Mouse (Mus musculus): Measurements from ENCODE around the gene Cfd.

The Cfd gene

DNA sequence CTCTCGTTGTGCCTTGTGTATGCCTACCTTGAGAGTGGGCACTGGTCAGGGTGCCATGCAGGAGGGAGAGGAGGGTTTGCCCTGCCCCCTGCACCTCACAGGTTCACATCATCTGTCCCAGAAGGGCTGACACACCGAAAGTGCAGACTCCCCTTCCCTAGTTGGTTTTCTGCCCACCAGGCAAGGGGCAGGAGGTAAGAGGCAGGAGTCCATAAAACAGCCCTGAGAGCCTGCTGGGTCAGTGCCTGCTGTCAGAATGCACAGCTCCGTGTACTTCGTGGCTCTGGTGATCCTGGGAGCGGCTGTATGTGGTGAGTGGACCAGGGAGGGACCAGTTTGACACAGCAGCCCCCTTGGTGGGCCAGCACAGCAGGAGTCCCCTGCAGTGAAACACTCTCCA is at the start of gene Cfd:
Gene Cfd, plus strand, starts transcription at position 184 of the 400 bp plus-strand sequence.
- DNase-seq, result no peak

DNA sequence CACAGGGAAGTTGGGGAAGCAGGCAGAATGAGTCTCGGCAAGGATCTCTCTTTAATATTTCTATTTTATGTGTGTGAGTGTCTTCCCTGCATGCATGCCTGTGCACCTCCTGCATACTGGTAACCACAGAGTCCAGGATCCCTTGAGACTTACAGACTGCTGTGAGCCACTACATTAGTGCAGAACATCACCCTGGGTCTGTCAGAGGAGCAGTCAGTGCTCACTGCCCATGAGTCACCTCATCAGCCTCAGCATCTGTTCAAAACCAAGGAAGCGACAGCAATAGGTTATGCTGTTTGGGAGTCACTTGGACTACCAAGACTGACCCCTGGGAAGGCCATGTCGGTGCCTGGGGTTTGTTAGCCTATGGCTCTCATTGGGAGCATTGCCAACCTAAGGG is 48.3 kb upstream of the Cfd start:
- DNase-seq, result no peak

DNA sequence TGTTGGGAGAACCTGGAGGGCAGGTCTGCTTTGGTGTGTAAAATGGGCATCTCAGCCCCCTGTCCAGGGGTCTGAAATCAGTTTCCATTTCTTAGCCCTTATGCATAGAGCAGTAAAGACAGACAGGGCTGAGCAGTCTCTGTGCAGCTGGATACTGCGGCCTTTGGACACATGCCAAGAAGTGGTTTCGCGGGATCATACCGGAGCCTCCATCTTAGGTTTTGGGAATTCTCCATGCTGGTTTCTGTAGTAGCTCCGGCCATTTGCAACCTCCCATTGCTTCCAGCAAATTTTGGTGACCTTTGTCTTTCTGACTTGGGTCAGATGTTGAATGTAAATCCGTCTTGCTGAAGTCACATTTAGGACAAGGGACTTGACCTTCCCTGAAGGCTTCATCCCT is 47.2 kb upstream of the Cfd start:
- no peak for DNase-seq

DNA sequence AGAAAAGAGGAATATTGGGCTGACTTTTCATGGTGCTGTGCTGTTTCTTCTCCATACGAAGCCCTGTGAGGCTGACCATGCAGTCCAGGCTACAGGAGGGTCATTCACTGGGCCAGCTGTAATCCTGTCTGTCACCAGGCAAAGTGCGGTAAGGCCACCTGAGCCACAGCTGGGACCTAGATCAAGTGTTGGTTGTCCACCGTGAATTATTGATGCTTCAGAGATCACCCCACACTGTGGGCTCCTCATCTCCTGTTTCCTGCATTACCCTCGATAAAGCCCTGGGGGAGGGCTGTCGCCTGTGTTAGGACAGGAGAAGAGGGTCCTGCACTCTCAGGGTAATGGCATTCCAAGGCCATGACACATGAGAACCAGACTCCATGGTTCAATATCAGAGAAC is 44.1 kb upstream of the Cfd start:
- no peak for DNase-seq

DNA sequence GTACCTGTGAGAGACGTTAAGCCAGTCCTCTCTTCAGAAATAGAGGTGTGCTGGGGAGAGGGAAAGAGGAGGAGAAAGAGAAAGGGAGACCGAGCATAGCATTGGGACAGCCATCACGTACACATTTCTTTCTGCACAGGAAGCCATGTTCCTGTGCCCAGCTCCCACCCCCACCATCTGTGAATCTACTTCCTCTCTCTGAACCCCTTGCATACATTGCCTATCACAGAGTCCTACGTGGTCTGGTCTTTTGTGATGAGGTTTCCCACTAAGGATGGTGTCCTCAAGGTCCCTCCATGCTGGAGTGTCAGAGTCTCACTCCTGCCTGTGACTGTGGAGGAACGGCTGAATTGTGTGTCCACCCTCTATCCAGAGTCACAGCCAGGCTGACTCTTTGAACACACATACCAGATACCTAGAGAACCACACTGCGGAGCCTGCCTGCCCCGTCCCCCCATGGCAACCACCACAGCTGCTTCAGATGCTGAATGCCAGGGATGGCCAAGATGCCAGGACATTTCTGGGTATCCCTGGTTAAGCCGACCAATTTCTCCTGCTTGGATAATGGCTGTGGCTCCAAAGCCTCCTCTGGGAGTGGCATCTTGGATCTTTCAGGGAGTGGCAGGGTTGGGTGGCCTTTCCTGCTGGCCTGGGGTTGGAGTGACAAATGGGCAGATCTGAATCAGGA is 40.6 kb upstream of the Cfd start:
- no peak for DNase-seq

DNA sequence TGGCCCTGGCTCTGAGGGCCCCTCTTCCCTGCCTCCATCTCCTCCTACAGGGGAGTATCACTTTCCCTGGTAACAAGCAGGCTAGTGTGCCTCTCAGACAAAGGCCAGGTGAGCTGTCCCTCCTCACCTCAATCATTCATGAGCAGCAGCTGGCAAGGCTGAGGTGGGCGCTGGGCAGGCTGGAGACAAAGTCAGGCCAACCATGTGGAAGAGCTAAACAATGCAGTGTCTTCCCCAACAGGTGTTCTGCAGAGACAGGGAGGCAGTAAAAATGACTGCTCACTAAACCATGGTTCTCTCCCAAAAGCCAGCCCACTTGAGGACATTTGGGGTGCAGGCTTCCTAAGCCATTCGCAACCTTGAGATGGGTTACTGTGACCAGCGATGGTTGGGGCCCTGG is 39.0 kb upstream of the Cfd start:
- DNase-seq, result no peak

DNA sequence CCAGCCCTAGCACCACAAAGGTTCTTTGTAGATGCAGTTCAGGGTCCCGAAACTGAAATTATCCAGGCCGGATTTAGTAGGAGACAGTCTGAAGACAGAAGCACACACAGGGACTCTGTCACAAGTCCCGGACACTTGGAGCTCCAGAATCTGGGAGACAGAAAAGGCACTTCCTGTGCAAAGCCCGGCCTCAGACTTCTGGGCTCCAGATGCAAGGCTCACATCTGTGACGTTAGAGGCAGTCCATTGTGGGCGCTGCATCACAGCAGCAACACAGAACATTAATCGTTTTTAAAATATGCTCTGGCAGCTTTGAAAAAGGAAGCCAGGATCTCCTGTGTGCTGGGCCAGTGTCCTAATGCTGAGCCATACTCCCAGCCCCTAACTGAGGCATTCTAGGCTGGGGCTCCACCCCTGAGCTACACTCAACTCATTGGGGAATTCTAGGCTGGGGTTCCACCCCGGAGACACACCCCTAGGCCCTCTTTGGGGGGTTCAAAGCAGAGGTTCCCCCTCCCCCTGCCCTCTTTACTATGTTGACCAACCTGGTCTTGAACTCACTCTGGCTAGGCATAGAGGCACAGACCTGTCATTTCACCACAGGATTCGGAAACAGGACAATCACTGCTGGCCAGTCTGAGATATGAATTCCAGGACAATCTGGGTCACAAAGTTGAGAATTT is 38.4 kb upstream of the Cfd start:
- DNase-seq, result peak; percentile 58

DNA sequence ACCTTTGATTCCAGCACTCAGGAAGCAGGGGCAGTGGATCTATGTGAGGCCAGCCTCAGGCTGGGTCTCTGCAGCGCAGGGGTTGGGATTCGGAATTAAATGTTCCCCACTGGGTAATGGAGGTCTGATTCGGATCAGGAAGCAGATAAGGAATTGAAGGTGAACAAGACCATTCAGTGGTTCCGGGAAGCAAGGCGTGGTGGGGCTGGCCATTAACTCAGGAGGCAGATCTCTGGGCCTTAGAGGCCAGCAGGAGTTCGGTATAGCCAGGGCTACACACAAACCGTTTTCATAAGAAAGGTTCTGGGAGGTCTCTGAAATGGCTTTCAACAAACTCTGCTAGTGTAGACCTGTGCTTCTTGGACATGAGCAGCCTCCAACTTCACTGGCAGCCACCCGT is 37.8 kb upstream of the Cfd start:
- no peak for DNase-seq

DNA sequence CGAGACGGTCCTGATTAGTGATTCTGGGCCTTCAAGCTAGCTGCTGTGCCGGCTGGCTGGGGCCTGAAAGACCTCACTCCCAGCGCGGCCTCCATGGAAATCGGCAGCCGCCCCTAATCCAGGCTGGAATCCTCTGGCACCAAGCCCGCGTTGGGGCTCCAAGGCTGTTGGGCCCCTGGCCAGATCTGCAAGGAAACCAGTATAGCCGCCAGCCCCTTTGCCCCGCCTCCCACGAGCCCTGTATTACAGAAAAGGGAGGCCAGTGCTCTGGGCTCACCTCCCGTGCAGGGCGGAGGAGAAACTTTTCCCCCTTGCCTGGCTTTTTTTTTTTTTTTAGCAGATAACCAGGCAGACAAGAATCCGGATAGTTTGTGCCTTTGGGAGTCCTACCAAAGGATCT is 37.3 kb upstream of the Cfd start:
- peak; percentile 98 for DNase-seq

DNA sequence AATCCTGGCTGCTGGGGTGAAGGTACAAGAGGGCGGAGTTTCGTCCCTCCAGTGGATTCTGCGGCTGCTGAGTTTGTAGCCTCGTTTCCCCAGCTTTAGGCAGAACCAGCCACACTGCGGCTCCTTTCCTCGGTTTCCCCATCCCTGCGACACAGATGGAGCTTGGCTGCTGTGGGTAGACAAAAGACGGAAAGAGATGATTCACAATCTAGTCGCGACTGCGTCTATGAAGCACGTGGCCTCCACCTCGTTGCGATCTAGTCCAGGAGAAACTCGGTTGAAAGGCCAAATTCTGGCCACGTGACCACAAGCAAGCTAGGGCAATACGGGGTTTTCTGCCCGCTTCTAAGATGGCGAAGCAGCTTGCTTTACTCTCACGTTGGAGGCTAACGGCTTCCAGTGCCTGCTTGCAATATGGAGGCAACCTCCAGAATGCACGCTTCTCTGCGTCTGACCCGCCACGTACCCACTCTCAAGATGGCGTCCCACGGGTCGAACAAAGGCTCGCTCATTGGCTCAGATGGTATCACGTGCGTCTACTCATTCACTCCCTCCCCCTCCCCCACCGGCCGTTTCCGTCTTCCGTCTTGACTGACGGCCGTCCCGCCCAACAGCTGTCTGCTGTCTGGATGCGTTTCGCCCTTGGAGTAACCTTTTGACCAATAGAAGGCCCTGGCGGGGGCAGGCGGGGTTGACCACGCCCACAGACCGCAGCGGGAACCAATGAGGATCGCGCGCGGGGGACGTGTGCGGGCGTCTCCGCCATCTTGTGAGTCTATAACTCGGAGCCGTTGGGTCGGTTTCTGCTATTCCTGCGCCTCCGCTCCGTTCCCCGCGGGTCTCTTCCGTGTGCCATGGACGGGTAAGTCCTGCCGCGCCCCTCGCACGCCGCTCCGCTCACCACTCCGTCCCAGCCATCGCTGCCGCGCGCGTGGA is 36.5 kb upstream of the Cfd start, which contains the start of gene Ptbp1:
Gene Ptbp1, plus strand, starts transcription at position 568 of the 936 bp plus-strand sequence.
- DNase-seq, result peak; percentile 99

DNA sequence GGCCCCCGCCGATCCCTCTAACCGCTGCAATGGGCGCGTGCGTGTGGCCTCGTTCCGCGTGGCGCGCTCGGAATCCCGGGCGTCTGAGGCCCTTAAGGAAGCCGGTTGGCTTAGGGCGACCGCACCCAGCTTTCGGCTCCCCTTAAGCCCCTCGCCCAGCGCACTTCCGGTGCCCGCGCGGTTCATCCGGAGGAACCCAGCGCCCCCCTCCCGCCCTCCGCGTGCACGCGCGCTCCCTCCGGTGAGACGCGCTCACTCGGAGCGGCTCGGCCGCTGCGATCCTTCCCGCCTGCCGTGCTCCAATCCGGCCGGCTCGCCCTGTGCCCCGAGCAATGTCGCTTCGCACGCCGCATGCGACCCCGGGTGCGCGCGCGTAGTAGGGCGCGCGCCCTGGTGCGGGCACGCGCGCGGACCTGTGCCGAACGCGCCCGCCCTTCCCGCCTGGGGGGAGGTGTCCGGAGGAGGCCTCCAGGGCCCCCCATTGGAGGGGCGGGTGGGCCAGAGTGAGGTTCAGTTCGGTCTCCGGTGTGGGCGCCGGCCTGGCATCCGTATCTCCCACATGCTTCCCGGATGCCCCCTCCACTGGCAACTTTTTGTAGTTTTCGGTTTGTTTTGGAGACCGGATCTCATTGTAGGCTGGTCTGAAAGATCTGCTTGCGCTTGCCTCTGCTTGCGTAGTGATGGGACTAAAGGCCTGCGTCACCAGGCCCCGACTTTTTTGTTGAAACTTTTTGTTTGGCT is 35.7 kb upstream of the Cfd start:
- DNase-seq, result peak; percentile 74

DNA sequence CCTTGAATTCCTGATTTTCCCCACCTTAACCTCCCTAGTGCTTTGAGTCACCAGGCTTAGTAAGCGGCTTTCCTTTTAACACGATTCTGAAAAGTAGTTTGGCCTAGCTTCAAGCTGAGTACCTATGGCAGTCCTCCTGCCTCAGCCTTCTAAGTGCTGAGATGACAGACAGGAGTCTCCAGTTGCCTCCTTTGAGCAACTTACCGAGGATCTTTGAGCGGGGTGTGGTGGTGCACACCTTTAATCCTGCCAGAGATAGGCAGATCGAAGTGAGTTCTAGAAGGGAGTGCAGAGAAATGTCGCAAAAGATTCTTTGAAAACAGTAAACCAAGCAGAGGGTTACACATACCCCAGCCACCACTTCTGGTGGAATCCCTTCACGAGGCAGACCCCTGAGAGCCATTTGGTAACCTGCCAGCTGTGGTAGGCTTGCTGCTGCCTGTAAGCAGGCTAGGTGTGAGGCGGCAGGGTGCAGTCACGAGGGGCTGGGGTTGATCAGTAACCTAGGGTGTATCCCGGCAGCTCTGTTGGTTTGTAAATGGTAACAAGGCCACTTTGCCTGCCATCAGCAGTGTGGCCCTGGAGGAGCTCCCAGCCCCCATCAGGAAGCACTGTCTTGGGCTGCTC is 35.0 kb upstream of the Cfd start:
- DNase-seq, result no peak

DNA sequence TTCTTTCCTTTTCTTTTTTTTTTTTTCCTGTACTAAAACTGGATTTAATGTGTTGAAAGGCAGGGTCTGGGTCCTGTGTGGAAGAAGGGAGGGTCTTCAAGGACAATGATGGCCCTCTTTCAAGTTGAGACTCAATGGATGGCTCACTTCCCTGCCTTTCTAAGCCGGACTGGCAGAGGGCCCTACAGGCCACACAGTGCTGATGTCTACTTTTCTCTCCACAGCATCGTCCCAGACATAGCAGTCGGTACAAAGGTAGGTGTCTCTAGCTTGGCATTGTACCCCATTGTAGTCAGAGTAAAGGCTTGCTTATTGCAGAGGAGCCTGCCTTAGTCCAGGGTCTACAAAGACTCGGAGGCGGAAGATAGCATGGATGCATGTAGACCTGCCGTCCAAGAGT is 34.4 kb upstream of the Cfd start:
- DNase-seq, result no peak

DNA sequence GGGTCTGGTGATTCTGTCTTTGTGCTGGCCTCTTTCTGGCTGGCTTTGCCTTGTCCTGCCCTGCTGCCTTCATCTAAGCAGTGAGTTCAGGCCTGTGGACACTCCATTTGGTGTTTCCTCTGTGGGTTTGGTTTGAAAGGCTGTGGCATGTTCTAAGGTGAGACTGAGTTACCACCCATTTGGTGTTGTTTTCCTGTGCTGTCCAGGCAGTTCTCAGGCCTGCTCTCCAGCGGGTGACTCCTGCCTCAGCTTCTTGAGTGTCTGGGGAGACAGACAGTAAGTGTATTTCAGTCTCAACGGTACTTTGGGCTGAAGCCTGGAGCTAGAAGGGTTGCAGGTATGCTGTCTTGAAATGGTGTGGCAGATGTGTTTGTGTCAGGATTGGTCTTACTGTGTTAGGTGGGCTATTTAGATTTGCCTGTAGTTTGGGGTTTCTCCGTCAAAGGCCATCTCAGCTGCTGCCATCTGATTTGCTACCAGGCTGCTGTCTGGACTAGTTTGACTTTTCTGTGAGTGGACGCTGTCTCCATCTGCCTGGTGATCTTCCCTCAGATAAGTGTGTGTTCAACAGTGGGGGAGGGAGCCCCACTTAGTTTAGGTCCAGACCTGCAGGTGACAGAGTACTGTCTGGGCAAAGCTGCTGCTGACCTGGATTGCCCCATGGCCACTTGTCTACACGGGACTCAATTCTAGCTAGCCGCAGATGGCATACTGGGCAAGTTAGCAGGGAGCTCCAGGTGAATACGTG is 33.8 kb upstream of the Cfd start:
- DNase-seq, result no peak

DNA sequence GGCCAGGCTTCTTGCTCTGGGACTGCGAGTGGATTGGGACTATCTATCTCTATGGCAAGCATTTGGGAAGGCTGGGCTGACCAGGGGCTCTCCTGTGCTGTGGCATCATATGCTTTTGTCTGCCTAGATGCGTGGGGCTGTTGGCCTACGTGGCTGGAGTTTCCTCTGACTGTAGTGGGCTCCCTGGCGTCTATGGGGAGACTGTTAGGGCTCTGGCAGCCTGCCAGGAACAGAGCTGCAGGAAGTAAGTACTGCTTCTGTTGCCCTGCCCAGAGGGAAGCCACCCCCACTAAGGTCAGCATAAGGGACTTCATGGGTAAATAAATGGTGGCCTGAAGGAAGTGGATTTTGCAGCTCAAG is 33.2 kb upstream of the Cfd start:
- DNase-seq, result peak; percentile 86

DNA sequence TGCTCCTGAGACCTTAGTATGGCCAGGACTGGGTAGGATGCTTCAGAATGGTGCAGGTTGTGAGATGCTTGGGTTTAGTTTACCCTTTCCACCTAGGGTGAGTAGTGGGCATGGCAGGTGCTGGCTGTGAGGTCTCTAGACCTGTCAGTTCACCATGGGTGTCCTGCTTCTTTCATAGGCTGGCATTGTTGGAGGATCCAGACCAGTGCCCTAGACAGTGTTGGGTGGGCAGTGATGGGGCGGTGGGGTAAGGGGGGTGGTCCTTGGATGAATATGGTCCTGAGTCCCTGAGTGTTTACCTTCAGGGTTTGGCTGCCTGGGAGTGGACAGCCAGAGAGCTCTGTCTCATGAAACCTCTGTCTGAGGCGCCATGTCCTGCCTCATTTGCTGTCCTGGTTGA is 32.8 kb upstream of the Cfd start:
- no peak for DNase-seq

DNA sequence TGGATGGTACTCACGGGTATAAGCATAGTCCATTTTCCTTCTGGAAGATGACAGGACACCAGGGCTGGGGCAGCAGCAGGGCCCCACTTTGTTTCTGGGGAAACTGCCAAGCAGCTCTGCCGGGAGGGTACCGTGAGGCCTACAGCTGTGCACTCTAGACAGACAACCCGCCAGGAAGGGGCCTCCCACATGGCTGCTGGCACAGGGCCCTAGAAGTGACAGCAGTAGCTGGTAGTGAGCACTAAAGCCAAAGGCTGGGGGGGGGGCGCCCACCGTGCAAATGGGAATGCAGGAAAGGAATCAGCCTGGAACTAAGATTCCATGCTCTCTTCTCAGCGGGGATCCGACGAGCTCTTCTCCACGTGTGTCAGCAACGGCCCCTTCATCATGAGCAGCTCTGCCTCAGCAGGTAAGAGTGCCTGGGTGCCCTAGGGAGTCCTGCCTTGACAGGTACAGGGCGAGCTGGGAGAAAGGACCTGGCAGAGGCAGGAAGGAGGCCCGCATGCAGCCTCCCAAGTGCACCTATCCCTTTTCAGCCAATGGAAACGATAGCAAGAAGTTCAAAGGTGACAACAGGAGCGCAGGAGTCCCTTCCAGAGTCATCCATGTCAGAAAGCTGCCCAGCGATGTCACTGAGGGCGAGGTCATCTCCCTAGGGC is 32.1 kb upstream of the Cfd start:
- DNase-seq, result peak; percentile 73

DNA sequence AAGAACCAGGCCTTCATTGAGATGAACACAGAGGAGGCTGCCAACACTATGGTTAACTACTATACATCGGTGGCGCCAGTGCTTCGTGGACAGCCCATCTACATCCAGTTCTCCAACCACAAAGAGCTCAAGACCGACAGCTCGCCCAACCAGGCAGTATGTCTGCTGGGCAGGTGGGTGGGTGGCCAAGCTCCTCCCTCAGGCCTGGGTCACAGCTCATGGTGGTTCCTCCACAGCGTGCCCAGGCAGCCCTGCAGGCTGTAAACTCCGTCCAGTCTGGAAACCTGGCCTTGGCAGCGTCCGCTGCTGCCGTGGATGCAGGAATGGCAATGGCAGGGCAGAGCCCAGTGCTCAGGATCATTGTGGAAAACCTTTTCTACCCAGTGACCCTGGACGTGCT is 31.5 kb upstream of the Cfd start:
- DNase-seq, result no peak

DNA sequence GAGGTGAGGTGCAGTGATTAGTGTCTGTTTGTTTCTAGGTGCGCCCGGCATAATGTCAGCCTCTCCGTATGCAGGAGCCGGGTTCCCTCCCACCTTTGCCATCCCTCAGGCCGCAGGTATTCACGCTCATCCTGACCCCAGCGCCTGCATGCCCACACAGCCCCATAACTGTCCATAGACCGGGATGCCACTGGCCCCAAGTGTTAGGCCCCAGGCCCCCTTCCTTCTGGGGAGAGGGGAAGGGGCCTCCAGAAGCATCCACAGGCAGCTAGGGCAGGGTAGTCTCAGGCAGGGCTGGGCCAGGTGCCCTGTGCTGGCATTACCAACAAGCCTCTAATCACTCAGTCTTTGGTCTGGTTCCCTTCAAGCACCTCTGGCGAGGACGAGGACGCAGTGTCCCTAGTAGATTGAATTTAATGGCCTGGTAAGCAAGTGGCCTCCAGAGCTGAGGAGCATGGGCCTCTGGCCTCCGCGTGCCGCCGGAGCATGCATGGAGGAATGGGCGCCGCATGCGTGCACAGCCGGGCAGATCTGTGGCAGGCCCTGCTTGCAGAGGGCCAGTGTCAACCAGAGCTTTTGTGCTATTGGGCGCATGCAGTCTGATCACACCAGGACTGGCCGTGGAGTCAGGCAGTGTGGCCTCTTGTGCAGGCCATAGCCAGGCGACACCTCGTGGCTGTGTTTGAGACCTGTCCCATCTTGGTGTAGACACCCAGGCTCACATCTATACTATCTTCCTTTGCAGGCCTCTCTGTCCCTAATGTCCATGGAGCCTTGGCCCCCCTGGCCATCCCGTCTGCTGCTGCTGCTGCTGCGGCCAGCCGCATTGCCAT is 30.4 kb upstream of the Cfd start:
- DNase-seq, result no peak

Data from lung, postnatal 14 days (tissue).